Mouse (Mus musculus): ENCODE results near the gene Mixl1.

DNA sequence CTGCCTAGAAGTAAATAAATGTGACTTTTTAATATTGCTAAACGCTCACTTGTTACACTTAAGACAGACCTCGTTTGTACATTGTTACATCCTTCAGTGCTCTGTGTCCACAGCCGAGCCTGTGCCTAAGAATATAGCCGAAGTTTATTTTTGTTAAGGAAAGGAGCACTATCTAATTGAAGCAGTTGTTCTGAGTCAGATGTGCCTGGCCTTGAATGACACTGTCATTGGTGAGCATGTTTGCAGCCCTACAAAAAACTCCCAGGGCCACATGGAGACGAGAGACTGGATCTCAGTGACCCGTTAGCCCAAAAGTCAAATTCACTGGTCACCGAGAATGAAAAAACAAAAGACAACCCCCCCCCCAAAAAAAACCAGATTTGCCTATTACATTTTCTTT is 5.5 kb downstream of the Mixl1 start:
- TF ChIP-seq CTCF (IDR thresholded peaks at IDR 0.05; ENCODE audit: insufficient read depth, low read depth, low read length) (no peak), POLR2A (IDR thresholded peaks at IDR 0.05; ENCODE audit: insufficient read depth, low read depth, low read length) (no peak)
